Mouse (Mus musculus): ENCODE measurements around the gene Fbxl5.

The Fbxl5 gene

DNA sequence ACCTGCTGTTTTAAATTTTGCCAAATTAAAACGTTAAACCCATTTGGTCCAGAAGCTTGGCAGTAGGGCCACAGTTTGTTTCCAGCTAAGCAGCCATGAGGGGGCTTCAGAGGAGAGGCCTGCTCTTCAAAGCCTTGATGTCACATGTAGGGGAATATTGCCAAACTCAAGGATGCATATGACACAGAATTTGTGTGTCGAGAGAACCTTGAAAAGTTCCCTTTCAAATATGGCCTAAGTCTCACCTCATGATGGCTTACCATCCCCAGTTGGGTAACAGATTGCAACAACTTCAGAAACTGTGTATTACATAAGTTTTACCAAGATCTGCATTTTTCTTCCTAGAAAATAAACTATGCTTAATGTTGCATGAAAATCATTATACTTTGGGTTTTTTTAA is 5.4 kb upstream of the Fbxl5 start:
- DNase-seq: no peak

DNA sequence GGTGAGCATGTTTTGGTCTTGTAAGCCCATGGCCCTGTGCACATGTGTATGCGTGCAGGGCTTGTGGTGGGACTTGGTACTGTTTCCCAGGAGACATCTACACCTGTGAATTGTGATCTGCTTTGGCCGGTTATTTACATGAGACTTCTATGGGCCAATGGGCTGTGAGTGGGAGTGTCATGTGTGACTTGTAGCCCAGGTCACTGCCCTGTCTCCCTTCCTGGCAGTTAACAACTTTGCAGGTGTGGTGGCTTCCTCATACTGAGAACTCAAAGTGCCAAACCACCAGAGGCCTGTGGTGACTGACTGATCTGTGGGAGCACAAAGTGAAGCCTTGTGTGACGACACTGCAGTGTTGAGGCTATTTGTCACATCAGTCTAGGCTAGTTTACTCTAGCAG is 3.1 kb upstream of the Fbxl5 start:
- no peak for DNase-seq

DNA sequence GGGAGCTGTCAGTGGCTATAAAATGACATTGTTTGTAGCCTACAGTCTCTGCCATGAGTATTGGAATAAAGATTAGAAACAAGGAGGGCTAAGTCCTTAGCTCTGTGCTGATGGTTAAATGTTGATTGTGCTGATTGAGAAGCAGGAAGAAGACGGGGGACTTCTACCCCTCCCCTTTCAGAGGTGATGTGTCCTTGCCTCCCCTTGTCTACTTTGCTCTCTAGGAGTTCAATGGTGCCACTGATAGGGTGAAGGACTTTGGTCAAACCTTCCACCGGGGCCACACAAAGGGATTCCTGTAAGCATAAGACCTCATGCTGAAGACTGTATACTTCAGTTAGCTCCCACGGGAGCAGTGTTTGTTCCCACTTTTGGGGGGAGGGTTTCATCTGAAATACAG is 1.4 kb upstream of the Fbxl5 start:
- DNase-seq: no peak

DNA sequence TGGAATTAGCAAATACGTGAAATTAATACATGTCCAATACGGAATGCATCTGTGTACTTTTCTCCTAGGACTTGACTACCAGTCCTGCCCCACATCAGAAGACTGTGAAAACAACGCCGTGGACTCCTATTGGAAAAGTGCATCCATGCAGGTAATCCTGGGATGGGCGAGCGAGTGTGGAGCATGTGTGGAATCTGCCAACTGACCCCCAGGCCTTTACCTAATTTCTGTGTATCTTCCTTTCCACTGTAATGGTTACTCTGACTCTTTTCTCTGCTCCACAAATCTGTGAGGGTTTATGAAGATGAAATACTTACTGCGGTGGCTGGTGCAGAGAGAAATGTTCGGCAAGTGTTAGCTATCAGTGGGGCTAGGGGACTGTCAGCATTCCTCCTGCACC is 761 bp upstream of the Fbxl5 start:
- peak; percentile 12 for DNase-seq

DNA sequence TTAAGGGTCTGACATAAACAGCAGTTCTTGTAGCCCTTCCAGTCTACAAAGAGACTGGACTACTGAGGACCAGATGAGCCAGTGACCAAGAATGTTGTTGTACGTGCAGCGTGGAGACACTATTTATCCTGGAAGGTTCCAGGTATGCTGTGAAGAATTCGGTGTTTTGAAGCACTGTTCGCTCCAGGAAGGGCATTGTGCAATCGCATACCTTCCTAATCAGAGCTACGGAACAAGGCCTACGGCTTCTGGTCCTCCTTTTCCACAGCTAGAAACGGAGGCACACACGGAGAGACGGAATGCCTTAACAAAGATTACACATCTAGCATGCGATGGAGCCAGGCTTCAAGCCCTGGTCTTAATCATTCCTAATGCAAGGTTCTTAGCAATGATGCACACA is 653 bp downstream of the Fbxl5 start:
- no peak for DNase-seq

DNA sequence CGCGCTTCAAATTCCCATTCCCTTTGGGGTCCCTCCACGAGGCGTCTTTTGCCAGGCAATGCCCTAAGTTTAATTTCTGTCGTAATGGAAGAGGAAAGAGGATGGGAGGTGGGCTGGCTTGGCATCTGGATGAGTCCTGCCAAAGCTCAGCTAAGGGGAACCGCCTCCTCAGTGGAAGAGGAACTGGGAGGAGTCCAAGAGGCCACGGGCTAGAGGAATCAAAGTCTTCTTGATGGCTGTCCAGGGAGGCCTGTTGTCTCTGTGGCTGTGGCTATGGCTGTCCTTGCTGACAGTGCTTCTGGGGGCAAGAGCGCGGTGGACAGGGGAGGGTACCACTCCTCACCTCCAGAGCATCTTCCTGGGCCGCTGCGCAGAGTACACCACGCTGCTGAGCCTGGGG is 2.7 kb downstream of the Fbxl5 start, which contains the start of gene Bst1:
Bst1 (plus strand) TSS at position 191 of the 400 bp plus-strand sequence.
- no peak for DNase-seq

DNA sequence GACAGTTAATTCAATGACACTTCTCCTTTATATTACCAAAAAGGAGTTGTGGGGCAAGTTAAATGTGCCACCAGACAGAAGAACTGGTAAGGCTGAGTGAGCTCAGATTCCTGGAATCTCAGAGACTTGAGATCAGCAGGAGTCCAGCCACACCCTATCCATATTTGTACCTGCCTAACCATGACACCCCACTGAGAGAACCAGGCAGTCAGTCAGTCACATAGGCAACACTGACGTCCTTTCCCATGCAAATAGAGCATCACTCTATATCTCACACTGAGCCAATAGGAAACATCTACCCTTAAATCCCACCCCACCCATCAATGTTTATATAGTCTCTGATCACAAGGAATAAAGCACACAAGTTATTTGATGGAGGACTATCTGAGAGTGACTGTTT is 5.7 kb downstream of the Fbxl5 start:
- no peak for DNase-seq

DNA sequence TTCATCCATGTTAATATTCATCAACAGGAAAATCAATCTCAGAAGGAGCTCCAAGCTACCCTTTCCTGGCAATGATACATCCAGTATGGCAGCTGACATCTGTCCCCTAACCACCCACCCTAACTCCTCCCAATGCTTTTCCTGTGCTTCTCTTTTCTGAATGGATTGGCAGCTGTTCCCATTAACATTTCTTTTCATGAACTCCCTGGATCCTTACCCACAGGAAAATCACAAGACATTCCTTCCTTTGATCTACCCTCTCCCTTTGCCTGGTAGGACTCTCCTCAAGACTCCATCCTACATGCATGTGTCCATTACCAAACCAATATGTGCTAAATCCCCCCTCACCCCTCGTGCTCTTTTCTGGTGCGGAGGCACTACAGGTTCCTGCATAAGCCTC is 6.9 kb downstream of the Fbxl5 start:
- no peak for DNase-seq

DNA sequence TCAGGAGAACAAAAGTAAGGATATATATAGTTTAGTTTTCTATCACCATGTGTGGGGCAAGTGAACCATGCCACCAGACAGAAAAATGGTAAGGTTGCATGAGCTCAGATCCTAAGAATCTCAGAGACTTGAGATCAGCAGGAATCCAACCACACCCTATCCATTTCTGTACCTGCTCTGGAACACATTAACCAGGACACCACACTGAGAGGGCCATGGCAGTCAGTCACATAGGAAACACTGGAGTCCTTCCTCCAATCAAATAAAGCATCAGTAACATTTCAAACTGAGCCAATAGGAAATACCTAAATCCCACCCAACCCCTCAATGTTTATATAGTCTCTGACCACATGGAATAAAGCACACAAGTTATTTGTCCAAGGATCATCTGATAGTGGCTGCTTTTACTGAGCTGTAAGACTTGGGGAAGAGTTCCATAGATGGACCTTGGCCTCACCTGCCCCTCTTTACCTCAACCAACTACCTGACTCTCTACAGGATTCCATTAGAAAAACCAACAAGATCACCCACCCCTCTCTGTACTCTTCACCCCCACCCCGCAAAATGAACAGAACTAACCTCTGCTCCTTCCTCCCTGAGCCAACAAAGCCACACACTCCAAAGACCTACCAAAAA is 10.9 kb downstream of the Fbxl5 start:
- DNase-seq: no peak

DNA sequence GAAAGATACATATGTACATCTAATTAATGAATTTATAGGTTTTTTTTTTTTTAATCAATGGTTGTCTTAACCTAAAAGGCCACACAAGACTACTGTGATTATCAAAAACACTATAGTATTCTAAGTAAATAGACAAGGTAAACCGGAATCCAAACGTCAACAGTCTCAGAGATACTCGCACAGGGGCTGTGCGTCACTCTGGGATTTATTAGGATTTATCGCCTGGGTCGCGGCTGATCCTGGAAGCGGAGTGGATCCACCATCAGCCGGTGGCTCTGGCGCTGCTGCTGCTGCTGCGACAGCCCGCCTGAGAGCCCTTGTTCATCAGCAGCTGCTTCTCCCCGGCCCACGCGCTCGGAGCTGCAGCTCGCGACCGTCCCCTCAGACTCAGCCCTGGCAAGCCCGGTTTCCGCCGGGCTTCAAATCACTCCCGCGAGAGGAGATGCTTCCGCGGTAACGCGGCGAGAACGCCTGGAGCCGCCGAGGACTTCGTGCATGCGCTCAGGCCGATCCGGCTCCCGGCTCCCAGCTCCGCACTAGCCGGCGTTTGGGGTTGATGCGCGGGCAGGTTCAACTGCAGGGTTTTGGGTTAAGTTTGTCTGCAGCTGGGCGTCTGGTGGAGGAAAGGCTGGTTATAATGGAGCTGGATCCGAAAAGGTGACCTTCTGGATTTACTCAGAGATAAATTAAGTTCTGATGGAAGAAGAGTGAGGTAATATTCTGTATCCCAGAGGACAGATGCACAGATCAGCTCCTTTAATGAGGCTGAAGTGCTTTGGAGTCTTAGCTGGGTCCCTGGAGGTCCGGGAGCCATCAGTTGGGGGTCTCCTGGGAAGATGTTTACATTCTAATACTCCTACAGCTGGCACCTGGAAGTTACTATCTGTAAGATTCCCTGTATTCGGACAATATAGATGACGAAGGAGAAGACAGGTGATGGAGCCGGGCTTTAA is 13.4 kb downstream of the Fbxl5 start:
- DNase-seq: peak; percentile 94

DNA sequence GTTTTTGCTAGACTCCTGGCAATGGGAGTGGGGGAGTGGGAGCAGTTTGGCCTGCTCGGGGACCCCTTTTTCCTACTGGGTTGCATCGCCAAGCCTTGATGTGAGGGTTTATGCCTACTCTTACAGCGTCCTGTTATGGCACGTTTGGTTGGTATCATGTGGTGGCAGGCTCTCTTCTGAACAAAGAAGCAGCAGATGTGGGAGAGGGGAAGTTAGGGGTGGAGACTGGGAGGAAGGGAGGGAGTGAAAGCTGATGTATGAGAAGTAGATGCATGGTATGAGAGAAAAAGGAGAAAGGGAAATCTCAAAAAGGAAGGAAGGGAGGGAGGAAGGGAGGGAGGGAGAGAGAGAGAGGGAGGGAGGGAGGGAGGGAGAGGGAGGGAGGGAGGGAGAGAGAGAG is 14.5 kb downstream of the Fbxl5 start:
- DNase-seq: no peak

DNA sequence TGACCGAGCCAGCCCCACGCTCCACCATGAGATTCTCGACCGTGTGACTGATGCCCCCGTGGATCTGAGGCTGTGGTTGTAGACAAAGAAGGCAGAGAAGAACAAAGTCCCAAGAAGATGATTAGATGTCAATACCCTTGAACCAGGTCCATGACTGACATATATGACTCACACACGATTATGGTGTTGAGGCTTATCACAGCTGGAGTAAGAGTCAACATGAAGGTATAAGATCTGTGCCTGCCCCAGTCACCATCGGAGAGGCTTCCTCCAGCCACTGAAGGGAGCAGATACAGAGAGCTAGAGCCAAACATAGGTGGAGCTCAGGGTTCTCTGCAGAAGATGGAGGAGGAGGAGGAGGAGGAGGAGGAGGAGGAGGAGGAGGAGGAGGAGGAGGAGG is 15.1 kb downstream of the Fbxl5 start:
- DNase-seq: no peak

DNA sequence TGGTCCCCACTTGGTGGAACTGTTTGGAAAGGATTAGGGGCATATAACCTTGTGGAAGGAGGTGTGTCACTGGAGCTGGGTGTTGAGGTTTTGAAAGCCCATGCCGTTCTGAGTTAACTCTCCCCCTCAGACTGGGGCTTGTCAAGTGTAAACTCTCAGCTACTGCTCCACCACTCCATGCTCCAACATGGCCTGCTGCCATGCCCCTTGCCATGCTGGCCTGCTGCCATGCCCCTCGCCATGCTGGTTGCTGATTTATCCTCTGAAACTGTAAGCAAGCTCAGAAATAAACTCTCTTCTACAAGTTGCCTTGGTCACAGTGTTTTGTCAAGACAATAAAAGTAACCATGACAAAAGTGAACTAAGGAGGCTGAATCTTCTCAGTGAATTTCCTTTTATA is 16.0 kb downstream of the Fbxl5 start:
- DNase-seq: no peak

DNA sequence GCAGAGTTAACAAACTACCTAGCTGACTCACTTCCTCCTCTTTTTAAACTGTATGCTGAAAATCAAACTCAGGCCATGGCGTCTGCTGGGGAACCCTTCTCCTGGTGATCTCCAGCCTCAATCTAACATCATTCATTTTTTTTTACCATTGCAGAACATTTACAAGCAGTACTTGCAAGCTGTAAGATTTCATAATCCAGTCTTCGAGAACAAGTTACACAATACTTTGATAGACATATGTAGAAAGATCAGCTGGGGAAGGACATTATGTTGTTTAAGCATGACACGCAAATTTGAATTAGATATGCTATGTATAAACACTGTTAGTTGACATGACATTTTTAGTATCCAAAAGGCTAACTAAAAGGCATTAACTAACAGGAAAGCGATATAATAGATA is 19.6 kb downstream of the Fbxl5 start:
- DNase-seq: no peak

DNA sequence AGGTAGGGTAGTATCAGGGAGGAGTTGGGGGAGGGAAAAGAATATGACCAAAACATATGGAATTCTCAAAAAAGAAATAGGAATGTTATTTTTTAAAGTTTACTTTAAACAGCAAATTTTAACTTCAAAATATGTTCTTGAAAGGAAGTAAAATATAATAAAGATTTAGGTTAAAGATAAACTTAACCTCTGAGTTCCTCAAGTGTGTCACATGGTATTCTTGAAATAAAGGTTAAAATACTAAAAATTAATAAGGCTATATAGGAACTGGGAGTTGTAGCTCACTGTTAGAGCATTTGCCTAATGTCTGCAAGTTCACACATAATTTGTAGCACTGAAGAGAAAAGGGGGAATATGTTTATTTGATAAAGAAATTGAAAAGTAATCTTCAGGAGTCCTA is 20.2 kb downstream of the Fbxl5 start:
- DNase-seq: no peak

DNA sequence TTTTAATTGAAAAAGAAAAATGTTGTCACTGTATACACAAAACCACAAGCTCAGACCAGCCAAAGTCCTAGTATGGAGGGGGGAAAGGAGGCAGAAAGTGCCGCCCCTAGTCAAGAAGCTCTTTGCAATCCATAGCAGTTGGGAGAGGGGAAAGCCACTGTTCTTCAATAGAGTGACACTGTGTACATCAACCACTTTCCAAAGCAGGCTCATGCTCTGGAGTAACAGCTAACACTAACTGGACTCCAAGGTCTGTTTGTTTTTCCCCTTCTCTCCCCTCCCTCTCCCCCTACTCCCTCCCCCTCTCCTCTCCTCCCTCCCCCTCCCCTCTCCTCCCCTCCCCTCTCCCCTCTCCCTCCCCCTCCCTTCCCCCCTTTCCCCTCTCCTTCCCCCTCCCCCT is 20.7 kb downstream of the Fbxl5 start:
- DNase-seq: no peak

DNA sequence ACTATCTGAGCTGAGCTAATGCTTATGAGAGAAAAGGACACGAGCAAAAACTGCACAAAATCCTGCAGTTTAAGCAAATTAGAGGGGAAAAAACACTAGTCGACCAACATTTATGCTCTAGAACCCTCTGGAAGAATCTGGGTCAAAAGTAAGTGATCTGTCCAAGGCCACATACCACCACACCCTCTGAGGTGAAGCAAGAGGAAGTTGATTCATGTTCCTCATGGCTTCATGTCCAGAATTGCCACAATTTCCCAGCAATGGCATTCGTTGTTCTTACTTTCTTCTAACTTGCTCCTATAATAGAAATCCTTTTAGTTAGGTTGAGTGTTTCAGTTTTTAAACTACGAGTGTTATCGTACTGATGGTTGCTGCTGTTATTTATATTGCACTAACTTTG is 21.9 kb downstream of the Fbxl5 start:
- DNase-seq: no peak

DNA sequence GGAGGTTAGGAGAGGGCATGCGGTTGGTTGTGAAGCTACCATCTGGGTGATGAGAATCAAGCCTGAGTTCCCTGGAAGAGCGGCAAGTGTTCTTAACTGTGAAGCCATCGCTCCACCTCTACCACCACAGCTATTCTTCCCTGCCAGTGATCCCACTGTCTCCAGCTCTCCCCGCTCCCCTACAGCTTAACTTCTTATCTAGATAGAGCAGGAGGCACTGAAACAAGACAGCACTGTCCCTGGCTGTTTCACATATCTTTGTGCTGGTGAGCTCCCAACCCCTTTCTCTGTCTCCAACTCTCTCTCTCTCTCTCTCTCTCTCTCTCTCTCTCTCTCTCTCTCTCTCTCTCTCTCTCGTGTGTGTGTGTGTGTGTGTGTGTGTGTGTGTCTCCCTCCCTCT is 29.1 kb downstream of the Fbxl5 start:
- no peak for DNase-seq

DNA sequence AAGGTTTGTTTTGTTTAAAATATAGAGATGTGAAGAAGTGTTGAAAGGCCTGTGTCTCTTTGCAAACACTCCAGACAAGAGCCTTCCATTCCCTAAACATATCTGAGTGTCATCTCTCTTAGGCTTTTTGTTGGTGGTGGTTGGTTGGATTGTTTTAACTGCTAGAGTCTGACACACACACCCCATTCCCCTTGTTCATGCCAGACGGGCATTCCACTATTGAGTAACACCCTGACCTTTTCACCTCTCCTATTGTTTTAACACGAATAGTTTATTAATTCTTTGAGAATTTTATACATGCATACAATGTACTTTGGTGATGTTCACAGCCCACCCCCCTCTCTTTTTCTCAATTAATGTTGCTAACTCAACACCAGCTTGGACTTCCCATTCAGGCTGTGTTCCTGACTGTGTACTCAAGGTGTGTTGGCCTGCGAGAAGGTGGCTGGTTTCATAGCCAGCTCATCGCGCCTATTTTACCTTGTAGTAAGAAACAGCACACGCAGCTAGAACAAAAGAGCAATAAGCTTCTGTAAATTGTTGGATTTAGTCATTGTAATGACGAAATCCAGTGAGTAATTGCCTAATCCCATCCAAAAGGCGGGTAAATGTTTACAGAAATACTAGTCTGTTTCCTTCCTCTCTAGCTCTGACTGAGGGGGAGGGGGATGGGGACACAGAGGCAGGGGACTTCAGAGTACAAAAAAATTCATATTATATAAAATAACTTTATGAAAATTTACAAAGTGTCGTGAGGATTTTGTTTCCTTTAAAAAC is 33.3 kb downstream of the Fbxl5 start:
- DNase-seq: no peak

DNA sequence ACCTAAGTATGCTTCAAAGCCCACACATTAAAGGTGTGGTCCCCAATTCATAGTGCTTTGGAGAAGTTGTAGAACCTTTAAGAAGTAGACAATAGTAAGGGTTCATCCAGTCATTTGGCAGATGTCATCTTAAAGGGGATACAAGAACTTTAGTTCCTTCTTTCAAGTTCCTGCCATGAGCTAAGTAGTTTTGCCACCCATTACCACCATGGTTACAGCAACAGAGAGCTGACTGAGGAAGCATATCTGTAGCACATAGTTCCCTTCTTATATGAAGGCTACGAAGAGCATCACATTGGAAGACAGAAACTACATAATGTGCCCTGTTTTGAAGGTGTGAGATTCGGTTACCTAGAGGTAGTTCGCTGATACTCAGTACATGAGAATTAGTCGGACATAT is 34.8 kb downstream of the Fbxl5 start:
- DNase-seq: no peak

DNA sequence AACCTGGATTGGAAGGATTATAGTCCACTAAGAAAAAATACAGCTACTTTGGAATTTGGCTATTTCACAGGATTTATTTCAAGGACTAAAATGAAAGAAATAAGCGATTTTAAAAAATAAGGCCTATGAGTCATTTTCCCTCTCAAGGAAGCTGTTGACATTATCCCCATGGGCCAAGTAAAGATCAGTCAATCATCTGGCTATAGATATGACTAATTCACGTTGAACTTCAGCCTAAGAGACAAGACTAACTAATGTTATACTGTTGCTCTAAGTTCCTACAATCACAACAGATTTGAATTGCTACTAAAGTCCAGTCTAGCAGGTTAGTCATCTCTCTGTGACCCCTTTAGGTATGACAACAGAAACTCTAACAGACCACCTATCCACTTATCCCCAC is 37.4 kb downstream of the Fbxl5 start:
- no peak for DNase-seq

DNA sequence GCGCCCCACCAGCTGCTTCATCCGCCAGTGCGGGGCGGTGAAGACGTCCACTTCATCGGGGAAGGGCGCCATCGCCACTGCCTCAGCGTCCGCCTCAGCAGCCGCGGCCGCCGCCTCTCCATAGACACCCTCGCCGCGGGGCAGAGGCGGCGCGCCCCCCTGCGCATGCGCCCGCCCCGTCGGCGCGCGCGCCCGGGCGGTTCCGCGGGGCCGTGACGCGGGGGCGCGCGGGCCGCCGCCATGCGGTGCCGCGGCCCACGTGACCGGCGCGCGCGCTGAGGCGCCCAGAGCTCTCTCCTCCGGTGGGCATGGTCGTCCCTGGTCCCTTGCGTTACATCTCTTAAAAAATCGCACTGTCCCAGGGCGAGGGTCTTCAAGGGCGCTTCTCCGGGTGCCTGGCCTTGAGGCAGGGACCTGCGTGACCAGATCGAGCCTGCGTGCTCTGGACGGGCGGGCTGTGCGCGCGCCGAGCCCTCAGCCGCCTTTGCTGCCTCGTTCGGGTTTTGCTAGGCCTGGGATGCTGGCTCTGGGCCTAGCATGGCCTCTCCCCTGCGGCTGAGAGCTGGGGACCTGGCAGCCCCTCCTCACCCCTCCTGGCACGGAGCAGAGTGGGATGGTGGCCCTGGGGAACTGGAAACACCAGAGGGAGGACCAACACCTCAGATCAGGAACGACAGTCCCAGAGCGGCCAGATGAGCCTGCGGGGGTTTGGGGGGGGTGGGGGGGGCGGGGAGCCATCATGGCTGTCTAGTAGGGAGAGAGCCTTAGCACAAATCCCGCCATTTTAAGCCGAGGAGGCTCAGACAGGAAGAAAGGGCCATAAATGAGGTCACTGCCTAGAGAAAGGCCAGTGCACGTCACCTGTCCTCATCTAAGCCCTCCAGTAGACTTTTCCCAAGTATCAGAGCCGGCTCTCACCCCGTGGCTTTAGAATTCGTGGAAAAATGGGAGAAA is 39.2 kb downstream of the Fbxl5 start:
- peak; percentile 91 for DNase-seq
